Mouse (Mus musculus): ENCODE measurements around the gene Traf5. TPM values are rescaled to one million over a fixed set of nuclear protein-coding genes. Genes with fewer than 3 reads are reported as not detected.

The Traf5 gene
- polyA plus RNA-seq, 1 experiment from 2014 or later = 4.1 TPM

GRCm38 (mm10) chr1:191952733-191953335 is 139.5 kb downstream of the Traf5 start:
- H3K9me3 ChIP-seq (replicated peaks) = no peaks in the 10 kb centered on the region
- 90% methylated on average over 11 of the region's 11 CpGs for WGBS
- no peak overlapping the region for H3K4me3 ChIP-seq
- no peak overlapping the region for H3K9ac ChIP-seq
- no peaks in the 10 kb centered on the region for H3K27me3 ChIP-seq
- no peak for ATAC-seq (ENCODE audit: low FRiP score)
- H3K4me1 ChIP-seq = no peaks in the 10 kb centered on the region
- no peaks in the 10 kb centered on the region for H3K36me3 ChIP-seq
- H3K4me2 ChIP-seq (replicated peaks) = no peak overlapping the region
- H3K27ac ChIP-seq = no peak overlapping the region

DNA sequence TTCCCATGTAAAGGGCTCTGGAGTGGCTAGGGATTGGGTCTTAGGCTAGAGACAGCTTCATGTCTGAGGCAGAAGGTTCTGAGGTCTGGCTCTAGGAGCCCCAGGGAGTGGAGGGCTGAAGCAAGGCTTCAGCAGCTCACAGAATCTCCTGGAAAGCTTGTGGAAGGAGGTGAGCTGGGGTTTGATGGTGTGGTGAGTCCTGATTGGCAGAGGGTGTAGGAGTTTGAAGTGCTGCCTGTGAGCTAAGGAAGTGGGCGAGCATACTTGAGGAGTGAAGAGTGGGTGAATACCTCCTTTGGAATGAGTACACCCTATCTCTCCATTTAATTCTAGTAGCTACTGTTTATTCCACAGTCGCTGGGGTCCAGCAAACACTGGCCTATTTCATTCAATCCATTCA is 141.7 kb downstream of the Traf5 start:
- no peak overlapping the region for H3K27ac ChIP-seq
- ATAC-seq (ENCODE audit: low FRiP score) = no peak
- no peaks in the 10 kb centered on the region for H3K27me3 ChIP-seq
- no peak overlapping the region for H3K4me2 ChIP-seq (replicated peaks)
- WGBS = 65% methylated on average over 2 of the region's 2 CpGs
- H3K9me3 ChIP-seq (replicated peaks) = no peaks in the 10 kb centered on the region
- no peaks in the 10 kb centered on the region for H3K4me1 ChIP-seq
- H3K4me3 ChIP-seq = no peak overlapping the region
- no peaks in the 10 kb centered on the region for H3K36me3 ChIP-seq
- H3K9ac ChIP-seq = no peak overlapping the region

GRCm38 (mm10) chr1:191948600-191948999 is 143.8 kb downstream of the Traf5 start:
- Histone ChIP-seq H3K9me3 (replicated peaks) (no peaks in the 10 kb centered on the region), H3K27me3 (no peaks in the 10 kb centered on the region), H3K4me3 (no peak overlapping the region), H3K4me1 (no peaks in the 10 kb centered on the region), H3K9ac (no peak overlapping the region), H3K36me3 (no peaks in the 10 kb centered on the region), H3K27ac (no peak overlapping the region), H3K4me2 (replicated peaks) (no peak overlapping the region)
- WGBS = 81% methylated on average over 8 of the region's 8 CpGs
- ATAC-seq (ENCODE audit: low FRiP score) = no peak

DNA sequence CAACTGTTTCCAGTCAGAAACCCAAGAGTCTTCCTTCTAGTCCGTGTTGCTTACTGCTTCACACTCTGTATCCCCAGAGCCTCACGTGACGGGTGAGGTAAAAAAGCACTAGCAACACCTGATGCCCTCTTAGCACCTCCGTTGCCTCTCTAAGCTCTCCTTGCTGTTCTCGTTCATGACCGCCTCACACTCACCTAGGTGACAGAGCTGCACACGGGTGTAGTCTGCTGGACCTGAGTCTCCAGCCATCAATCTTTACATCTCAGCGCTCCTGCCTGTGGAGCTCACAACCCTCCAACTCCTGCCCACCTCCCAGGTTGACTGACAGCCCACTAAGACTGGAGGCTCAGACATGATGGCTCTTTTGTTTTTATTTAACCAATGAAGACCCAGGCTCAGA is 144.6 kb downstream of the Traf5 start:
- Histone ChIP-seq H3K4me1 (no peaks in the 10 kb centered on the region), H3K4me2 (replicated peaks) (no peak overlapping the region), H3K27me3 (no peaks in the 10 kb centered on the region), H3K9me3 (replicated peaks) (no peaks in the 10 kb centered on the region), H3K27ac (no peak overlapping the region), H3K9ac (no peak overlapping the region), H3K4me3 (no peak overlapping the region), H3K36me3 (no peaks in the 10 kb centered on the region)
- ATAC-seq (ENCODE audit: low FRiP score) = no peak
- WGBS = 77% methylated on average over 8 of the region's 8 CpGs

Small RNA genes lying within 50 kb of the gene (microRNA-seq; reads per million reads assigned to microRNA genes)
- gene Mir3473c = not detected

Other genes with a start within 250 kb of the Traf5 start
- gene Slc30a1, start 185.8 kb downstream of the Traf5 start, polyA plus RNA-seq (2016; fragmentation: Nextera tagmentation; extraction: Ambion mirVana) = 4.6 and 4.9 TPM in 2 replicates
- gene Rd3, start 115.2 kb downstream of the Traf5 start, polyA plus RNA-seq (2016; fragmentation: Nextera tagmentation; extraction: Ambion mirVana) = 4.4 and 5.3 TPM in 2 replicates
- gene Rcor3, start 45.5 kb upstream of the Traf5 start, polyA plus RNA-seq (2016; fragmentation: Nextera tagmentation; extraction: Ambion mirVana) = 28.3 and 32.6 TPM in 2 replicates
- gene Kcnh1, start 98.2 kb upstream of the Traf5 start, polyA plus RNA-seq (2016; fragmentation: Nextera tagmentation; extraction: Ambion mirVana) = 0.87 and 1.2 TPM in 2 replicates